Mouse (Mus musculus): Measurements from ENCODE around the gene Tep1.
"Not testable (repeated sequence)": the region's sequence is repeated elsewhere in the genome, so short reads cannot be mapped to it uniquely, and the experiment has no call there.

Tep1 gene

DNA sequence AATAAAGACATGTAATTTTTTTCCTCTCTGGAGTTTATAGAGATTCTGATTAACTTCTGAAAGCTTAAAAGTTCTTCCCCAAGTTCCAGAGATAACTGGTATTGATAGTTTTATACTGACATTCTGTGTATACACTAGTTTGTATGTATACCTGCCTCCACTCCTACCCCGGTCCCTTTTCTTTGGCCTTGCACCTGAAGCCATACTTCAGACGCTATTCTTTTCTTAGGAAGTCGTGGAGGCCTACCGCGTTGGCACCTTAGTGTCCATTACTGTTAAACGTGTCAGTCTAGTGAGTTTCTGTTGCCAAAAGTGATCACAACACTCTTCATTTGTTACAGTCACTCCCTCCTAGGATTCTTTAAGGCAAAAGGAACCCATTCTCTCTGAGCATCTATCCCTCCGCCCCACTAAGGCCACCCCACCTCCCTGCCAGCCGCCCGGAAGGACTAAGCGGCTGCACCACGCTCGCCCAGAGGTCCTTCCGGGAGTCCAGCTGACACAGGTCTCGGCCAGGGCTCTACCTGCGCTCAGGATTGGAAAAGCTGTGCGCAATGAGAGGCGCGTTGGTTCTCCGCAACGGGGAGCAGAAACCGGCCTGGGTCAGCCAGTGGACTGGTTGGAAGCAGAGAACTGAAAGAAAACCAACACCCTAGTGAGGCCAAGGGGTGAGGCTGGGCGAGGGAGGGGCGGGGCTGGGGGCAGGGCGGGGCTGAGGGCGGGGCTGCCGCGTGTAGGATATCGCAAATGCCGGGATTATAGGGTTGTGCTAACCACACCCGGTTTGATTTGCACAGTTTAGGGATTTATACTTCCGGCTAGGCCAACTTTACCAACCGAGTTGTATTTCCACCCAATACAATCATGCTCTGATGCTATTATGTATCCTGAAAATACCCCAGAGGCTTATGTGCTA is at the start of gene Tep1:
Tep1 (minus strand) TSS at position 672 of the 916 bp plus-strand sequence.
- peak; percentile 87 for DNase-seq (ENCODE audit: low read depth)

DNA sequence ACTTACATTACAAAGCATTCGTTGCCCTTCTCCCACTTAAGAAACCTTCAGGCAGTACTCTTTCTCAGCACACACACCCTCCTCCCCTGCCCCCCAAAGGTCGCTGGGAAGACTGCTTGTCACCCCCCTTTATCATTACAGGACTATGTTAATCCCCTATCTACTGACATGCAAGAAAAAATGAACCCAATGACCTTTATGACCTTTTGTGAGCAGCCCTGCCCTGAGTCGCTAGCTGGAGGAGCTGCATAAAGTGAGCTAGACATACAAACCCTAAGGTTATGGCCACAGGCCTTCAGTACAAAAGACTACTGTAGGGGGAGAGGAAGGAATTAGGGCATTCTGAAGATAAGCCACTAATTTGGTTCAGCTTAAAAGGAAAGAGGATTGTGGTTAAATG is 41.0 kb upstream of the Tep1 start:
- DNase-seq (ENCODE audit: low read depth) = no peak

GRCm38 (mm10) chr14:50908126-50908525 is 37.8 kb upstream of the Tep1 start:
- no peak for DNase-seq (ENCODE audit: low read depth)

DNA sequence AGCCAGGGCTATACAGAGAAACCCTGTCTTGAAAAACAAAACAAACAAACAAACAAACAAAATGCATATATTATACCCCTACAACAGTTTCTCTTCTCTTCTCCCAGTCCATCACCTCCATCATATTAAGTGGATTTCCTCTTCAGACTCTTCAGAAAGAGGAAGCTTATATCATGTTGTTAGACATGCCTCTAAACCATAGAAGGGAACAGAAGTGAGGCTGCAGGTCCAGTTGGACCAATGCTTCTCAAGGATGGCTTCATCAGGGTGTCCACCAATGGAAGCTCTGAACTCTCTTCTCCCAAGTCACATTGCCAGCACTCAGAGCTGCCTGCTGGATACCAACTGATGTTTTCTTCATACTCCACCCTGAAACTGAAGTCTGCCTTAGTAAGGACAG is 35.0 kb upstream of the Tep1 start:
- not testable (repeated sequence) for DNase-seq (ENCODE audit: low read depth)

DNA sequence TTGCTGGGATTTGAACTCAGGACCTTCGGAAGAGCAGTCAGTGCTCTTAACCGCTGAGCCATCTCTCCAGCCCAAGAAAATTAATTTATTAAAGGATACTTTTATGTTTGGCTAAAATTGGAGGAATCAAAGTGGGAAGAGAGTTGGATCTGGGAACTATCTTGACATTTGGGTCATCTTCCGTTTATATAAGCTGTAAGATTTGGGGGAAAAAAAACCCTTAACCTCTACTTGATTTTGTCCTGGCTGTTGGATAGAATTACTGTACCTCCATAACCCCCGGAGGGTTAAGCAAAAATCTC is 34.4 kb upstream of the Tep1 start:
- DNase-seq (ENCODE audit: low read depth) = no peak

DNA sequence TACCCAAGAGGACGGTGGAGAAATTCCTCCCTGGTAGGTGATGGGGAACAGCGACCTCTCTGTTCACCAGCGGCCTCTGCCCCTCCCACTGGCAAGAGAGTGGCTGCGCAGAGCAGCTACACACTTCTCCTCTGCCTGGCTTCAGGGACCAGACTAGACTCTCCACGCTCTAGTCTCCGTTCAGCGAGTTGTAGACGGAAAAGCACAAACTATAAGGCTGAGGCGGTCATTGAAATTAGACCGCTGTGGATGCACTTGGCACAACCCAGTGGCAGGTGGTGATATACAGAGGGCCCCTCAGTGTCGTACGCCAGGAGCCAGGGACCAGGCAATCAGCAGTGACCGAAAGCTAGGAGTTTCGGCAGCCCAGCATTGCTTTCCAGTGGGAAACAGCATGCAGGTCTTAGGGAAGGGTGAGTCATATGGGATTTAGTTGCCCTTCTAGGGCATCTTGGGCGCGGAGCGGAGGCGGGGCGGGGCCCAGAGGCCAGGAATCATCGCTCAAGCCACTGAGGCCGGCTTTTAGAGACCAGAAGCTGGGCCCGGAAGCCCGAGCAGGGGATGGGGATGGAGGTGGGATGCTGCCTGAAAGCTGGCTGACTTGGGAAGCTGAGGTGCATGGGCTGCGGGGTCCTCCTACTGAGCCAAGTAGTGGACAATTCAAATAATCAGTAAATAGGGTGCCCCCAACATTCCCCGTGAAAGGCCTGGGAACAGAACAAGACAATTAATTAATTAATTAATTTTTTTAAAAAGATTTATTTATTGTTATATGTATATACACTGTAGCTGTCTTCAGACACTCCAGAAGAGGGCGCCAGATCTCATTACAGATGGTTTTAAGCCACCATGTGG is 33.8 kb upstream of the Tep1 start:
- DNase-seq (ENCODE audit: low read depth) = peak; percentile 18

GRCm38 (mm10) chr14:50897992-50898391 is 27.6 kb upstream of the Tep1 start:
- not testable (repeated sequence) for DNase-seq (ENCODE audit: low read depth)

DNA sequence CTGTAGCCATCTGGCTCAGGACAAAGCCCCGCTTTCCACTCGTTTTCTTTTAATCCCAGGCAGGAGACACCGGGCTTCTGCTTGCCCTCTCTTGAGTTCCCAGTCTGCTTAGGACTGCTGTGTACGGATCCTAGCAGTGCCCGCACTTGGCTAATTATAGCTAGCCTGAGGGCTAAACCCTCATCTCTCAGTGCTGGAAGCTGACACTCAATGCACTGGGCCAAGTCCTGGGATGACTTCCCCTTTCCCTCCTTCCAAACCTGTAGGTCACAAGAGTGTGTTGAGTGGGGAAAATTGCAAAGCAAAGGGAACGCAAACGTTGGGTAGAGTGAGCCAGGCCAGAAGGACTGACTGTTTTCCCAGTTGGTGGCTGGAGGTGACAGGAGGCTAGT is 27.0 kb upstream of the Tep1 start, which contains the start of gene Klhl33:
Klhl33 (minus strand) TSS at position 134 of the 392 bp plus-strand sequence.
- DNase-seq (ENCODE audit: low read depth) = no peak

GRCm38 (mm10) chr14:50896747-50897373 is 26.5 kb upstream of the Tep1 start:
- DNase-seq (ENCODE audit: low read depth) = no peak

DNA sequence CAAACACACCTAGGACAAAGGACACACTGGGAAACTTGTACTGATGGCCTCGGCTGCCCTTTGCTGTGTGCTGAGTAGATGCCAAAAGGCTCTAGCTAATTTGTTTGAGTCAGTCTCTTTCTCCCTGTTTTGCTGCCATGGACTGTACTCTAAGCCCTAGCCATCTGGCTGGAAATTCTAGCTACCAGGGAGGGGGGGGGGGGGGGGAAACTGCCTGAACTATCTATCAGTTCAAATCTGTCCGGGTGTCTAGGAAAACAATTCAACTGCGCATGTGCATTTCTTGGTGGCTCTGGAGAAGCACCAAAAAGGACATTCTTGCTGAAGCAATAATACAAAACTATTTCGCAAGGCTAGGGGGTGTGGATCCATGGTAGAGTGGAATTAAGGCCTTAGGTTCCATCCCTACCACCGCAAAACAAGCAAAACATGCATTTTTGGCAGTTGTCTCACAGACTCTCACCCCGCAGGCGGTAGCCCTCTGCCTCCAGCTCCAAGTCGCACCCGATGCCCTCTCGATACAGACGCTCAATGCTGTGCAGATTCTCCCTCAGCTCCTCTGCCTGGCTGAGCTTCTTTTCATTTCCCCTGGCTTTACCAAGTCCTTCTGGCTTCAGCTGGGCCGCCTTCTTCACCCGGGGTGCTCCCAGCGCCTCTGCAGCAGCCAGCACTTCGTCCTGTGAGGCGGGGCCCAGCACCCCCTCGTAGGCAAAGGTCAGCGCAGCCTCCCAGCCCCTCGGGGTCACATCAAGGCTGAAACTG is 25.8 kb upstream of the Tep1 start:
- DNase-seq (ENCODE audit: low read depth) = no peak

- no peak for DNase-seq (ENCODE audit: low read depth)
Observed at GRCm38 (mm10) chr14:50895407-50895806, 25.0 kb upstream of the Tep1 start.

GRCm38 (mm10) chr14:50892541-50893459 is 22.4 kb upstream of the Tep1 start:
- DNase-seq (ENCODE audit: low read depth) = no peak

GRCm38 (mm10) chr14:50892091-50892490 is 21.7 kb upstream of the Tep1 start:
- DNase-seq (ENCODE audit: low read depth) = no peak

- DNase-seq (ENCODE audit: low read depth) = no peak
Observed at GRCm38 (mm10) chr14:50891621-50892020, 21.3 kb upstream of the Tep1 start.

DNA sequence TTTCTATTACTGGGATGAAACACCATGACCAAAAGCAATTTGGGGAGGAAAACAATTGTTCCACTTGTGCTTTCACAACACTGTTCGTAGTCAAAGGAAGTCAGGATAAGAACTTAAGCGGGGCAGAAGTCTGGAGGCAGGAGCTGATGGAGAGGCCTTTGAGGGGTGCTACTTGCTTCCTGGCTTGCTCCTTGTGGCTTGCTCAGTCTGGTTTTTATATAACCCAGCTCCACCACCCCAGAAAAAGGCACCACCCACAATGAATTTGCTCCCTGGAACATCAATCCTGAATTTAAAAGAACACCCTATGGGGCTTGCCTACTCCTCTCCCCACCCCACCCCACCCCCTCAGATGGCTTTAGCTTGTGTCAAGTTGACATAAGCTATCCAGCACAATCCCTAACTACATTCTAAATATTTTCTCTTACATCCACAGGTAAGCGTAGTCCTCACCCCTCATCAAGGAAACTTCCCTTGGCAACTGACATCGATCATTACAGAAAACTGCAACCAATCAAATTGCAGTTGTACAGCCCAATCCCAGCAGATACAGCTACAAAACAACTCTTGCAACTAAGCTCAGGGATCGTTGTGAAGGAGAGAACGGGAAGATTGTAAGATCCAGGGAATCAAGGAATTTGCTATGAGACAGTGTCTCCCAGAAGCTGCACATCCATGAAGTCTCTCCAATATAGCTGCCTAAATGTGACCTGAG is 6.0 kb upstream of the Tep1 start:
- DNase-seq (ENCODE audit: low read depth) = no peak

- DNase-seq (ENCODE audit: low read depth) = no peak
Observed at GRCm38 (mm10) chr14:50875591-50876230, 5.4 kb upstream of the Tep1 start.

DNA sequence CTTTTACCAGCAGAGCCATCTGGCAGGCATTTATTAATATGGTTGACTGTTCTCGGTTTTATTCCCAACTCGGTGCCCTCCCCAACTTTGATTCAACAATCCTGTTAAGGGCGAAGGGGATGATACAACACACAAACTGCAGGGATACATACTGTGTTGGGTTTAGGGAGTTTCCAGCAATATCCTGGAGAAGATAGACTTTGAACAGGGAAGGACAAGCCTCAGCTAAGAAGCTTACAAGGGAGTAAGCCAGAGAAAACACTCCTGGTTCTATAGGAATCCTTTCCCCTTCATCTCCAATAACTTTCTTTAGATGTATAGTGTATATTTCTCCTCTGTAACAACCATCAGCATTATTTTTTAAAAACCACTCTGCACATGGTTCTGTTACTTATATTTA is 4.8 kb upstream of the Tep1 start:
- DNase-seq (ENCODE audit: low read depth) = no peak

DNA sequence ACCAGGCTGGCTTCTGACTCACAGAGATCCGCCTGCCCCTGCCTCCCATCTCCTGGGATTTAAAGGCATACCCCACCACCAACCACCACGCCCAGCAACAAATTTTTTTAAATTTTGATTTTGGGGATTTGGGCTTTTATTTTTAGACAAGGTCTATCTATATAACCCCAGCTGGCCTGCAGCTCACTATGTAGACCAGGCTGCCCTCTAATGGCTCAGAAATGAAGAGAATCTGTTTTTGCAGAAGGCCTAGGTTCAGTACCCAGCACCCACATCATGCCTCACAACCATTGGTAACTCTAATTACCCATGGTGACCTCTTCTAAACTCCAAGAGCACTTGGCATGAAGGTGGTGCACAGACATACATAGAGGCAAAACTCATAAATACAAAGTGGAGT is 924 bp upstream of the Tep1 start:
- DNase-seq (ENCODE audit: low read depth) = peak; percentile 36

GRCm38 (mm10) chr14:50870805-50871143 is 414 bp upstream of the Tep1 start:
- no peak for DNase-seq (ENCODE audit: low read depth)

DNA sequence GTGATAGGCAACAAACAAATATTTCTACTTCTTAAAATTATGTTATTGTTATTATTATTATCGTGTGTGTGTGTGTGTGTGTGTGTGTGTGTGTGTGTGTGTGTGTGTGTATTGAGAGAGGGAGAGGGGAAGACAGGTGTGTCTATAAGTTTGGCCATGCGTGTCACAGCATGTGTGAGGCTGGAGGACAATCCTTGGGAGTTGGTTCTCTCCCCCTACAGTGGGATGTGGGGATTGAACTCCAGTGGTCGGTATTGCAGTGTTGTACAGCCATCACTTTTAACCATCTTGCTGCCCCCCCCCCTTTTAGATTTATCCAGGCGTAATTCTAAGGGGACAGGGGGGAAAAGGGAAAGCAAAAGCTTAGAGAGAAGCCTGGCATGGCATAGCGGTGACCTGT is 1.7 kb downstream of the Tep1 start:
- DNase-seq (ENCODE audit: low read depth) = no peak
